Mouse (Mus musculus) lung, embryonic 14.5 days (tissue): ENCODE results near the gene Tbc1d10c. TPM values are rescaled to one million over a fixed set of nuclear protein-coding genes. Genes with fewer than 3 reads are reported as not detected.
A peak's percentile ranks its signal among the peaks of the same experiment; 100 is the strongest.

ENCODE experiments used
- ATAC-seq: fragments of 200-750 bp; cut with Nextera tagmentation; 2 replicates; pipeline ENCODE4 v1.8.0; 2017; ENCODE audit warnings: mild to moderate bottlenecking, moderate TSS enrichment, moderate library complexity; ENCODE audit not compliant: insufficient read depth
- DNase-seq: peaks from one replicate; pipeline ENCODE4 v3.0.0-alpha.2; 2015
- H3K27ac ChIP-seq: fragments of 300-500 bp; sonication (generic); 2 replicates; pipeline ENCODE4 v1.5.1; 2014; ENCODE audit warnings: low read depth, mild to moderate bottlenecking, moderate library complexity
- H3K27me3 ChIP-seq: fragments of 300-500 bp; sonication (generic); 2 replicates; pipeline ENCODE4 v1.6.1; 2014; ENCODE audit warnings: low read length, control low read depth; ENCODE audit not compliant: insufficient read depth
- H3K36me3 ChIP-seq: fragments of 300-500 bp; sonication (generic); 2 replicates; pipeline ENCODE4 v1.6.1; 2014; ENCODE audit warnings: control low read depth; ENCODE audit not compliant: insufficient read depth
- H3K4me1 ChIP-seq: fragments of 300-500 bp; sonication (generic); 2 replicates; pipeline ENCODE4 v1.6.1; 2014; ENCODE audit warnings: antibody characterized with exemption, control low read depth; ENCODE audit not compliant: insufficient read depth
- H3K4me2 ChIP-seq: fragments of 300-500 bp; sonication (generic); 2 replicates; pipeline ENCODE4 v1.6.1; 2014; ENCODE audit warnings: mild to moderate bottlenecking
- H3K4me3 ChIP-seq: fragments of 300-500 bp; sonication (generic); 2 replicates; pipeline ENCODE4 v1.5.1; 2014; ENCODE audit warnings: low read depth, low read length
- H3K9ac ChIP-seq: fragments of 300-500 bp; sonication (generic); 2 replicates; pipeline ENCODE4 v1.6.1; 2014
- H3K9me3 ChIP-seq: fragments of 300-500 bp; sonication (generic); 2 replicates; pipeline ENCODE4 v1.6.1; 2016; ENCODE audit warnings: low read depth, low read length, control low read depth
- CTCF ChIP-seq: IDR thresholded peaks from 2 replicates; pipeline ENCODE4 v1.5.1; 2016; ENCODE audit warnings: antibody characterized with exemption, low read depth
- WGBS: fragments of 180-500 bp; shearing (Covaris S2); extraction: QIAGEN DNeasy Blood & Tissue Kit; methylation state at CpG from one replicate; pipeline ENCODE4 v1.1.7; 2014; 5-methylcytosine and 5-hydroxymethylcytosine counted together
- polyA plus RNA-seq: library from polyadenylated mRNA; unstranded; fragments of >200 nt; fragmentation: Nextera tagmentation; extraction: Ambion mirVana; gene quantifications from 2 replicates; pipeline ENCODE4 v1.2.1, GENCODE M21; 2014

Tbc1d10c gene
- polyA plus RNA-seq, 1 experiment from 2014 or later, result 2.4 TPM

GRCm38 (mm10) chr19:4197180-4197579 lies 6.1 kb upstream of the Tbc1d10c start:
- TF ChIP-seq CTCF, result no peak
- H3K9me3 ChIP-seq, result no peaks in the 10 kb centered on the region
- 55% methylated on average over 3 of the region's 3 CpGs for WGBS

GRCm38 (mm10) chr19:4196548-4196947 lies 5.5 kb upstream of the Tbc1d10c start:
- TF ChIP-seq CTCF, result no peak
- Histone ChIP-seq H3K9ac (no peak overlapping the region), H3K27me3 (no peaks in the 10 kb centered on the region), H3K27ac (no peak overlapping the region), H3K4me1 (peaks cover 15% of the 10 kb centered on the region), H3K4me3 (no peak overlapping the region), H3K4me2 (no peak overlapping the region), H3K9me3 (no peaks in the 10 kb centered on the region), H3K36me3 (peaks cover 68% of the 10 kb centered on the region)
- DNase-seq (peak; percentile 15), ATAC-seq (no peak)
- WGBS, result 44% methylated on average over 5 of the region's 5 CpGs

More at GRCm38 (mm10) chr19:4197180-4197579, 6.1 kb upstream of the Tbc1d10c start:
- H3K36me3 ChIP-seq, result peaks cover 68% of the 10 kb centered on the region
- H3K4me1 ChIP-seq, result peaks cover 16% of the 10 kb centered on the region
- no peak overlapping the region for H3K4me3 ChIP-seq
- DNase-seq (no peak), ATAC-seq (no peak)
- no peaks in the 10 kb centered on the region for H3K27me3 ChIP-seq
- H3K9ac ChIP-seq, result no peak overlapping the region
- H3K4me2 ChIP-seq, result no peak overlapping the region
- no peak overlapping the region for H3K27ac ChIP-seq

GRCm38 (mm10) chr19:4196048-4196447 lies 5.0 kb upstream of the Tbc1d10c start:
- 56% methylated on average over 2 of the region's 2 CpGs for WGBS
- Histone ChIP-seq H3K36me3 (peaks cover 68% of the 10 kb centered on the region), H3K4me1 (peaks cover 19% of the 10 kb centered on the region), H3K27ac (no peak overlapping the region), H3K4me2 (no peak overlapping the region), H3K27me3 (no peaks in the 10 kb centered on the region), H3K4me3 (no peak overlapping the region), H3K9ac (no peak overlapping the region), H3K9me3 (no peaks in the 10 kb centered on the region)
- DNase-seq (no peak), ATAC-seq (no peak)
- TF ChIP-seq CTCF, result no peak

- ATAC-seq (no peak), DNase-seq (no peak)
- WGBS, result 74% methylated on average over 12 of the region's 12 CpGs
- Histone ChIP-seq H3K36me3 (peaks cover 63% of the 10 kb centered on the region), H3K4me1 (peaks cover 11% of the 10 kb centered on the region), H3K4me2 (no peak overlapping the region), H3K27me3 (no peaks in the 10 kb centered on the region), H3K9ac (no peak overlapping the region), H3K27ac (no peak overlapping the region), H3K4me3 (no peak overlapping the region), H3K9me3 (no peaks in the 10 kb centered on the region)
- no peak for TF ChIP-seq CTCF
Measured at GRCm38 (mm10) chr19:4194776-4195650, 3.9 kb upstream of the Tbc1d10c start.

GRCm38 (mm10) chr19:4194021-4194724 lies 3.1 kb upstream of the Tbc1d10c start:
- 79% methylated on average over 8 of the region's 8 CpGs for WGBS
- no peaks in the 10 kb centered on the region for H3K9me3 ChIP-seq
- H3K4me1 ChIP-seq, result peaks cover 11% of the 10 kb centered on the region
- no peaks in the 10 kb centered on the region for H3K27me3 ChIP-seq
- ATAC-seq (no peak), DNase-seq (no peak)
- no peak for TF ChIP-seq CTCF
- peaks cover 56% of the 10 kb centered on the region for H3K36me3 ChIP-seq
- peak overlapping the region; percentile 98; the same call in 1 of the 2 replicates for H3K4me2 ChIP-seq
- no peak overlapping the region for H3K27ac ChIP-seq
- H3K9ac ChIP-seq, result no peak overlapping the region
- H3K4me3 ChIP-seq, result no peak overlapping the region

GRCm38 (mm10) chr19:4193129-4193528 lies 2.0 kb upstream of the Tbc1d10c start:
- Histone ChIP-seq H3K9me3 (no peaks in the 10 kb centered on the region), H3K27me3 (no peaks in the 10 kb centered on the region), H3K4me1 (peaks cover 11% of the 10 kb centered on the region), H3K36me3 (peaks cover 47% of the 10 kb centered on the region), H3K9ac (peak overlapping the region; percentile 95), H3K27ac (peak overlapping the region; percentile 90; the same call in 1 of the 2 replicates), H3K4me3 (peak overlapping the region; percentile 96), H3K4me2 (peak overlapping the region; percentile 98)
- 42% methylated on average over 6 of the region's 6 CpGs for WGBS
- no peak for ATAC-seq
- no peak for TF ChIP-seq CTCF
- DNase-seq, result peak; percentile 8
